Mouse (Mus musculus) frontal cortex, postnatal 10 days (tissue): ENCODE data around the gene Kctd6.
"Not testable (repeated sequence)": the region's sequence is repeated elsewhere in the genome, so short reads cannot be mapped to it uniquely, and the experiment has no call there.

Experiments
- DNase-seq, 2 experiments: peaks; one replicate each; pipeline ENCODE4 v3.0.0; 2022; ENCODE audit warnings: low spot score in 2 of 2, mixed read lengths in 1 of 2

Gene Kctd6

GRCm38 (mm10) chr14:8250141-8250871 lies 36.4 kb downstream of the Kctd6 start:
- DNase-seq = no peak

- DNase-seq = no peak
Measured at GRCm38 (mm10) chr14:8251330-8251885, 37.5 kb downstream of the Kctd6 start.

GRCm38 (mm10) chr14:8255076-8255729 lies 41.3 kb downstream of the Kctd6 start:
- peak; percentile 40 to 57 for DNase-seq

- DNase-seq = no peak
Measured at GRCm38 (mm10) chr14:8256072-8256471, 42.1 kb downstream of the Kctd6 start.

- no peak for DNase-seq
Measured at GRCm38 (mm10) chr14:8256881-8257280, 42.9 kb downstream of the Kctd6 start.

GRCm38 (mm10) chr14:8257521-8258334 lies 43.8 kb downstream of the Kctd6 start:
- DNase-seq = no peak

GRCm38 (mm10) chr14:8258335-8258627 lies 44.3 kb downstream of the Kctd6 start:
- DNase-seq = no peak

GRCm38 (mm10) chr14:8258752-8259151 lies 44.8 kb downstream of the Kctd6 start:
- DNase-seq = no peak

GRCm38 (mm10) chr14:8259166-8259565 lies 45.2 kb downstream of the Kctd6 start, which contains the start of gene Acox2:
Gene Acox2, minus strand, starts transcription at chr14:8259353.
- no peak for DNase-seq

- DNase-seq = no peak
Measured at GRCm38 (mm10) chr14:8260214-8260613, 46.3 kb downstream of the Kctd6 start.

- DNase-seq = no peak
Measured at GRCm38 (mm10) chr14:8262242-8262641, 48.3 kb downstream of the Kctd6 start.

GRCm38 (mm10) chr14:8264378-8264777 lies 50.4 kb downstream of the Kctd6 start:
- no peak for DNase-seq

- DNase-seq = not testable (repeated sequence)
Measured at GRCm38 (mm10) chr14:8271281-8271680, 57.3 kb downstream of the Kctd6 start.
